Mouse (Mus musculus): ENCODE data around the gene Ndufa13. TPM values are rescaled to one million over a fixed set of nuclear protein-coding genes. Genes with fewer than 3 reads are reported as not detected.
A peak's percentile ranks its signal among the peaks of the same experiment; 100 is the strongest.
"Not testable (repeated sequence)": the region's sequence is repeated elsewhere in the genome, so short reads cannot be mapped to it uniquely, and the experiment has no call there.

The Ndufa13 gene
- polyA plus RNA-seq (2014; fragmentation: Nextera tagmentation; extraction: Ambion mirVana) = 164 and 168 TPM in 2 replicates

- no peaks in the 10 kb centered on the region for H3K27me3 ChIP-seq (ENCODE audit: control insufficient read depth, insufficient read depth, low read length)
- H3K36me3 ChIP-seq (ENCODE audit: control insufficient read depth, insufficient read depth, low read length) = no peaks in the 10 kb centered on the region; the same call in 1 of the 2 replicates
- peak within 1 kb of the TSS; percentile 89 for H3K9ac ChIP-seq (ENCODE audit: low read length)
- peak within 1 kb of the TSS; percentile 73 for H3K4me3 ChIP-seq (ENCODE audit: low read depth, low read length)
- H3K9me3 ChIP-seq (ENCODE audit: control insufficient read depth, low read length) = no peaks in the 10 kb centered on the region
- WGBS = 6% methylated on average over 89 of the region's 89 CpGs
- peak; percentile 58 for ATAC-seq (ENCODE audit: insufficient number of reproducible peaks, low FRiP score, low TSS enrichment, low read depth)
- peak within 1 kb of the TSS; percentile 96 for H3K4me2 ChIP-seq (ENCODE audit: low read depth, severe bottlenecking)
- DNase-seq (ENCODE audit: low spot score) = peak; percentile 67
- peak within 1 kb of the TSS; percentile 84 for H3K27ac ChIP-seq (replicated peaks; ENCODE audit: low read depth, low read length)
- H3K4me1 ChIP-seq (ENCODE audit: control insufficient read depth, insufficient read depth, low read length) = peaks cover 18% of the 10 kb centered on the region
These were observed at the start of gene Ndufa13, which contains the start of the genes Tssk6 and Yjefn3 for GRCm38 (mm10) chr8:69902163-69903062. TSS of gene Ndufa13 (minus strand) at chr8:69902558. TSS of gene Tssk6 (plus strand) at chr8:69902184. TSS of gene Yjefn3 (minus strand) at chr8:69902712.

- DNase-seq (ENCODE audit: low spot score) = no peak
- Histone ChIP-seq H3K9me3 (ENCODE audit: control insufficient read depth, low read length) (no peaks in the 10 kb centered on the region), H3K9ac (ENCODE audit: low read length) (no peak overlapping the region), H3K27me3 (ENCODE audit: control insufficient read depth, insufficient read depth, low read length) (no peaks in the 10 kb centered on the region), H3K27ac (replicated peaks; ENCODE audit: low read depth, low read length) (no peak overlapping the region), H3K4me3 (ENCODE audit: low read depth, low read length) (no peak overlapping the region), H3K36me3 (ENCODE audit: control insufficient read depth, insufficient read depth, low read length) (peaks cover 4% of the 10 kb centered on the region), H3K4me1 (ENCODE audit: control insufficient read depth, insufficient read depth, low read length) (no peaks in the 10 kb centered on the region), H3K4me2 (ENCODE audit: low read depth, severe bottlenecking) (no peak overlapping the region)
- no peak for ATAC-seq (ENCODE audit: insufficient number of reproducible peaks, low FRiP score, low TSS enrichment, low read depth)
- WGBS = 96% methylated on average over 2 of the region's 2 CpGs
These were observed 47.9 kb upstream of the Ndufa13 start for GRCm38 (mm10) chr8:69950300-69950699.

GRCm38 (mm10) chr8:69942495-69942894 is 40.1 kb upstream of the Ndufa13 start:
- not testable (repeated sequence) for DNase-seq (ENCODE audit: low spot score); H3K4me2 ChIP-seq (ENCODE audit: low read depth, severe bottlenecking); H3K9ac ChIP-seq (ENCODE audit: low read length); H3K27ac ChIP-seq (replicated peaks; ENCODE audit: low read depth, low read length); H3K4me3 ChIP-seq (ENCODE audit: low read depth, low read length); H3K9me3 ChIP-seq (ENCODE audit: control insufficient read depth, low read length); H3K36me3 ChIP-seq (ENCODE audit: control insufficient read depth, insufficient read depth, low read length); H3K27me3 ChIP-seq (ENCODE audit: control insufficient read depth, insufficient read depth, low read length); ATAC-seq (ENCODE audit: insufficient number of reproducible peaks, low FRiP score, low TSS enrichment, low read depth)
- WGBS = 90% methylated on average over 2 of the region's 3 CpGs
- H3K4me1 ChIP-seq (ENCODE audit: control insufficient read depth, insufficient read depth, low read length) = peaks cover 12% of the 10 kb centered on the region

- WGBS = 92% methylated on average over 2 of the region's 2 CpGs
- Histone ChIP-seq H3K9me3 (ENCODE audit: control insufficient read depth, low read length) (no peaks in the 10 kb centered on the region), H3K4me2 (ENCODE audit: low read depth, severe bottlenecking) (no peak overlapping the region), H3K36me3 (ENCODE audit: control insufficient read depth, insufficient read depth, low read length) (no peaks in the 10 kb centered on the region; the same call in 1 of the 2 replicates), H3K27ac (replicated peaks; ENCODE audit: low read depth, low read length) (0 out of 2 replicates have a peak overlapping the region, but pooled peaks have one; percentile 6), H3K27me3 (ENCODE audit: control insufficient read depth, insufficient read depth, low read length) (no peaks in the 10 kb centered on the region), H3K4me3 (ENCODE audit: low read depth, low read length) (no peak overlapping the region), H3K4me1 (ENCODE audit: control insufficient read depth, insufficient read depth, low read length) (peaks cover 12% of the 10 kb centered on the region), H3K9ac (ENCODE audit: low read length) (no peak overlapping the region)
- ATAC-seq (ENCODE audit: insufficient number of reproducible peaks, low FRiP score, low TSS enrichment, low read depth) (no peak), DNase-seq (ENCODE audit: low spot score) (no peak)
These were observed 38.0 kb upstream of the Ndufa13 start for GRCm38 (mm10) chr8:69940386-69940785.

- Histone ChIP-seq H3K36me3 (ENCODE audit: control insufficient read depth, insufficient read depth, low read length) (peaks cover 2% of the 10 kb centered on the region; the same call in 1 of the 2 replicates), H3K4me3 (ENCODE audit: low read depth, low read length) (no peak overlapping the region), H3K4me1 (ENCODE audit: control insufficient read depth, insufficient read depth, low read length) (peaks cover 12% of the 10 kb centered on the region), H3K9ac (ENCODE audit: low read length) (no peak overlapping the region), H3K27me3 (ENCODE audit: control insufficient read depth, insufficient read depth, low read length) (no peaks in the 10 kb centered on the region), H3K4me2 (ENCODE audit: low read depth, severe bottlenecking) (no peak overlapping the region), H3K27ac (replicated peaks; ENCODE audit: low read depth, low read length) (0 out of 2 replicates have a peak overlapping the region, but pooled peaks have one; percentile 6), H3K9me3 (ENCODE audit: control insufficient read depth, low read length) (no peaks in the 10 kb centered on the region)
- DNase-seq (ENCODE audit: low spot score) (peak; percentile 71), ATAC-seq (ENCODE audit: insufficient number of reproducible peaks, low FRiP score, low TSS enrichment, low read depth) (peak; percentile 83; the same call in 1 of the 2 replicates)
- WGBS = 33% methylated on average over 3 of the region's 3 CpGs
These were observed 37.3 kb upstream of the Ndufa13 start for GRCm38 (mm10) chr8:69939633-69940032.

GRCm38 (mm10) chr8:69938245-69938982 is 36.1 kb upstream of the Ndufa13 start:
- peaks cover 2% of the 10 kb centered on the region; the same call in 1 of the 2 replicates for H3K36me3 ChIP-seq (ENCODE audit: control insufficient read depth, insufficient read depth, low read length)
- H3K9me3 ChIP-seq (ENCODE audit: control insufficient read depth, low read length) = no peaks in the 10 kb centered on the region
- H3K27ac ChIP-seq (replicated peaks; ENCODE audit: low read depth, low read length) = no peak overlapping the region
- H3K27me3 ChIP-seq (ENCODE audit: control insufficient read depth, insufficient read depth, low read length) = no peaks in the 10 kb centered on the region
- H3K9ac ChIP-seq (ENCODE audit: low read length) = no peak overlapping the region
- DNase-seq (ENCODE audit: low spot score) (no peak), ATAC-seq (ENCODE audit: insufficient number of reproducible peaks, low FRiP score, low TSS enrichment, low read depth) (no peak)
- 82% methylated on average over 6 of the region's 6 CpGs for WGBS
- H3K4me3 ChIP-seq (ENCODE audit: low read depth, low read length) = no peak overlapping the region
- no peak overlapping the region for H3K4me2 ChIP-seq (ENCODE audit: low read depth, severe bottlenecking)
- H3K4me1 ChIP-seq (ENCODE audit: control insufficient read depth, insufficient read depth, low read length) = peaks cover 12% of the 10 kb centered on the region

- WGBS = 90% methylated on average over 3 of the region's 3 CpGs
- Histone ChIP-seq H3K27ac (replicated peaks; ENCODE audit: low read depth, low read length) (no peak overlapping the region), H3K9ac (ENCODE audit: low read length) (no peak overlapping the region), H3K36me3 (ENCODE audit: control insufficient read depth, insufficient read depth, low read length) (peaks cover 2% of the 10 kb centered on the region; the same call in 1 of the 2 replicates), H3K9me3 (ENCODE audit: control insufficient read depth, low read length) (no peaks in the 10 kb centered on the region), H3K27me3 (ENCODE audit: control insufficient read depth, insufficient read depth, low read length) (no peaks in the 10 kb centered on the region), H3K4me2 (ENCODE audit: low read depth, severe bottlenecking) (no peak overlapping the region), H3K4me1 (ENCODE audit: control insufficient read depth, insufficient read depth, low read length) (peaks cover 12% of the 10 kb centered on the region), H3K4me3 (ENCODE audit: low read depth, low read length) (no peak overlapping the region)
- ATAC-seq (ENCODE audit: insufficient number of reproducible peaks, low FRiP score, low TSS enrichment, low read depth) (no peak), DNase-seq (ENCODE audit: low spot score) (no peak)
These were observed 35.1 kb upstream of the Ndufa13 start for GRCm38 (mm10) chr8:69937466-69937865.
